Mouse (Mus musculus) stomach, embryonic 15.5 days (tissue): ENCODE measurements around the gene Chst7. TPM values are rescaled to one million over a fixed set of nuclear protein-coding genes. Genes with fewer than 3 reads are reported as not detected.

Experiments used
- ATAC-seq: fragments of 200-750 bp; cut with Nextera tagmentation; 2 replicates; pipeline ENCODE4 v1.8.0; 2017; ENCODE audit warnings: low read depth, moderate number of reproducible peaks, moderate TSS enrichment; ENCODE audit not compliant: insufficient read depth, low FRiP score
- H3K27ac ChIP-seq: fragments of 300-500 bp; sonication (generic); 2 replicates; pipeline ENCODE4 v1.5.1; 2015; ENCODE audit warnings: mild to moderate bottlenecking, inconsistent platforms
- H3K27me3 ChIP-seq: fragments of 300-500 bp; sonication (generic); replicated peaks from 2 replicates; pipeline ENCODE4 v1.6.1; 2015; ENCODE audit warnings: inconsistent platforms
- H3K36me3 ChIP-seq: fragments of 300-500 bp; sonication (generic); 2 replicates; pipeline ENCODE4 v1.6.1; 2015; ENCODE audit warnings: inconsistent platforms
- H3K4me1 ChIP-seq: fragments of 300-500 bp; sonication (generic); 2 replicates; pipeline ENCODE4 v1.6.1; 2015; ENCODE audit warnings: inconsistent platforms
- H3K4me2 ChIP-seq: fragments of 300-500 bp; sonication (generic); 2 replicates; pipeline ENCODE4 v1.6.1; 2015; ENCODE audit warnings: mild to moderate bottlenecking, inconsistent platforms
- H3K4me3 ChIP-seq: fragments of 300-500 bp; sonication (generic); replicated peaks from 2 replicates; pipeline ENCODE4 v1.5.1; 2015; ENCODE audit warnings: inconsistent platforms
- H3K9ac ChIP-seq: fragments of 300-500 bp; sonication (generic); 2 replicates; pipeline ENCODE4 v1.6.1; 2015; ENCODE audit warnings: inconsistent platforms
- H3K9me3 ChIP-seq: fragments of 300-500 bp; sonication (generic); 2 replicates; pipeline ENCODE4 v1.6.1; 2016; ENCODE audit warnings: inconsistent platforms
- WGBS: fragments of 180-500 bp; shearing (Covaris S2); methylation state at CpG from one replicate; pipeline ENCODE4 v1.1.7; 2015; 5-methylcytosine and 5-hydroxymethylcytosine counted together
- polyA plus RNA-seq: library from polyadenylated mRNA; unstranded; fragments of >200 nt; fragmentation: Nextera tagmentation; extraction: Ambion mirVana; gene quantifications from 2 replicates; pipeline ENCODE4 v1.2.1, GENCODE M21; 2015

Chst7 gene
- polyA plus RNA-seq: 4.4 and 4.5 TPM in 2 replicates

- H3K36me3 ChIP-seq: no peaks in the 10 kb centered on the region
- ATAC-seq: peak; percentile 91
- H3K9ac ChIP-seq: no peak within 1 kb of the TSS
Measured at GRCm38 (mm10) chrX:20059381-20059971, at the start of gene Chst7. TSS of gene Chst7 (plus strand) at chrX:20059560.

DNA sequence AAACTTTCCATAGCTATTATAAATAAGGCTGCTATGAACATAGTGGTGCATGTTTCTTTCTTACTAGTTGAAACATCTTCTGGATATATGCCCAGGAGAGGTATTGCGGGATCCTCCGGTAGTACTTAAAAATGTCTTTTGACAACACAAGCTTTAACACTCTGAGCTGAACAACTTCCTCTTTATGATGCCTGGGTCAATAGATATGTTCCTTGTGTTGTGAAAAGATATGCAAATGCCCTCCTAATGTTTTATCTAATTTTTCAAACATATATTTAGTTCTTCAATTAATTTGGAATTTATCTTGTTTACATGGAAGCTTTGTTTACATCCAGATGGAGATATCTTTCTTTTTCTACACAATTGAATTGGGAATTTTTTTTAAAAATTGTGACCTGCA lies 47.1 kb upstream of the Chst7 start:
- Histone ChIP-seq H3K27me3 (no peaks in the 10 kb centered on the region), H3K4me1 (no peaks in the 10 kb centered on the region), H3K27ac (no peak overlapping the region), H3K4me3 (no peak overlapping the region), H3K9me3 (no peaks in the 10 kb centered on the region), H3K4me2 (no peak overlapping the region), H3K9ac (no peak overlapping the region), H3K36me3 (no peaks in the 10 kb centered on the region)
- WGBS: 91% methylated on average over 2 of the region's 2 CpGs
- ATAC-seq: no peak

More at GRCm38 (mm10) chrX:20059381-20059971, at the start of gene Chst7:
- WGBS: 20% methylated on average over 38 of the region's 40 CpGs
- peak within 1 kb of the TSS; percentile 81 for H3K4me2 ChIP-seq
- peak within 1 kb of the TSS; percentile 42 for H3K4me3 ChIP-seq
- peaks cover 5% of the 10 kb centered on the region; the same call in 1 of the 2 replicates for H3K27me3 ChIP-seq
- no peak within 1 kb of the TSS for H3K27ac ChIP-seq
- no peaks in the 10 kb centered on the region for H3K9me3 ChIP-seq
- H3K4me1 ChIP-seq: peaks cover 4% of the 10 kb centered on the region; the same call in 1 of the 2 replicates

GRCm38 (mm10) chrX:20020942-20021341 lies 38.4 kb upstream of the Chst7 start:
- WGBS: 41% methylated on average over 2 of the region's 2 CpGs
- ATAC-seq: no peak
- Histone ChIP-seq H3K9me3 (no peaks in the 10 kb centered on the region), H3K4me1 (no peaks in the 10 kb centered on the region), H3K4me3 (no peak overlapping the region), H3K4me2 (no peak overlapping the region), H3K36me3 (no peaks in the 10 kb centered on the region), H3K27me3 (no peaks in the 10 kb centered on the region), H3K27ac (no peak overlapping the region), H3K9ac (no peak overlapping the region)

DNA sequence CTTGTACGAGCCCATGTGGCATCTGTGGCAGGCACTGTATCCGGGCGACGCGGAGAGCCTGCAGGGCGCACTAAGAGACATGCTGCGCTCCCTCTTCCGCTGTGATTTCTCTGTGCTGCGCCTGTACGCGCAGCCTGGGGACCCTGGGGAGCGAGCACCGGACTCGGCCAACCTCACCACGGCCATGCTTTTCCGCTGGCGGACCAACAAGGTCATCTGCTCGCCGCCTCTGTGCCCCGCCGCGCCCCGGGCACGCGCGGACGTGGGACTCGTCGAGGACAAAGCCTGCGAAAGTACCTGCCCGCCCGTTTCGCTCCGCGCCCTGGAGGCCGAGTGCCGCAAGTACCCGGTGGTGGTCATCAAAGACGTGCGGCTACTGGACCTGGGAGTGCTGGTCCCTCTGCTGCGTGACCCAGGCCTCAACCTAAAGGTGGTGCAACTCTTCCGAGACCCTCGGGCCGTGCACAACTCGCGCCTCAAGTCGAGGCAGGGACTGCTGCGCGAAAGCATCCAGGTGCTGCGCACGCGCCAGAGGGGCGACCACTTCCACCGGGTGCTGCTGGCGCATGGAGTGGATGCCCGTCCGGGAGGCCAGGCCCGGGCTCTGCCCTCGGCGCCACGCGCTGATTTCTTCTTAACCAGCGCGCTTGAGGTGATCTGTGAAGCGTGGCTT lies 872 bp downstream of the Chst7 start:
- H3K9me3 ChIP-seq: no peaks in the 10 kb centered on the region
- H3K27ac ChIP-seq: no peak overlapping the region
- no peak overlapping the region for H3K9ac ChIP-seq
- ATAC-seq: no peak
- H3K4me2 ChIP-seq: peak overlapping the region; percentile 81
- 19% methylated on average over 62 of the region's 65 CpGs for WGBS
- H3K36me3 ChIP-seq: no peaks in the 10 kb centered on the region
- H3K27me3 ChIP-seq: peaks cover 5% of the 10 kb centered on the region; the same call in 1 of the 2 replicates
- peaks cover 4% of the 10 kb centered on the region; the same call in 1 of the 2 replicates for H3K4me1 ChIP-seq
- peak overlapping the region; percentile 42 for H3K4me3 ChIP-seq

DNA sequence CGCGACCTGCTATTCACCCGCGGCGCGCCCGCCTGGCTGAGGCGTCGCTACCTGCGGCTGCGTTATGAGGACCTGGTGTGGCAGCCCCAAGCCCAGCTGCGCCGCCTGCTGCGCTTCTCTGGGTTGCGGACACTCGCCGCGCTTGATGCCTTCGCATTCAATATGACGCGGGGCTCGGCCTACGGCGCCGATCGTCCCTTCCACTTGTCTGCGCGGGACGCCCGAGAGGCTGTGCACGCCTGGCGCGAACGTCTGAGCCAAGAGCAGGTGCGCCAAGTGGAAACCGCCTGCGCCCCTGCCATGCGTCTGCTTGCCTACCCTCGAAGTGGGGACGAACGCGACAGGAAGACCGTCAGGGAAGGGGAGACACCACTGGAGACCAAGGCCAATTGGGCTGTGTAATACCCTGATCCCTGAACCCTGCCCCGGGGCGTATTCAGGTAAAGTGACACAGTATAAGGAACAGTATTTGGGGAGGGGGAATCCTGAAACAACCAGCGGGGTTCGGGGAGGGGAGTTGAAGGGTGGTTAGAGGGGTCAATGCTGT lies 1.5 kb downstream of the Chst7 start:
- H3K4me1 ChIP-seq: peaks cover 4% of the 10 kb centered on the region; the same call in 1 of the 2 replicates
- H3K4me2 ChIP-seq: peak overlapping the region; percentile 81
- ATAC-seq: no peak
- no peak overlapping the region for H3K9ac ChIP-seq
- 28% methylated on average over 47 of the region's 47 CpGs for WGBS
- no peak overlapping the region for H3K27ac ChIP-seq
- no peaks in the 10 kb centered on the region for H3K36me3 ChIP-seq
- peak overlapping the region; percentile 42 for H3K4me3 ChIP-seq
- H3K27me3 ChIP-seq: peaks cover 5% of the 10 kb centered on the region; the same call in 1 of the 2 replicates
- H3K9me3 ChIP-seq: no peaks in the 10 kb centered on the region

- H3K9ac ChIP-seq: no peak overlapping the region
- 58% methylated on average over 3 of the region's 3 CpGs for whole genome bisulfite sequencing
Measured at GRCm38 (mm10) chrX:20061764-20062480, 2.6 kb downstream of the Chst7 start.

GRCm38 (mm10) chrX:20066636-20067035 lies 7.3 kb downstream of the Chst7 start:
- H3K27ac ChIP-seq: no peak overlapping the region
- H3K36me3 ChIP-seq: no peaks in the 10 kb centered on the region
- H3K9me3 ChIP-seq: no peaks in the 10 kb centered on the region
- no peaks in the 10 kb centered on the region for H3K27me3 ChIP-seq
- no peaks in the 10 kb centered on the region for H3K4me1 ChIP-seq
- H3K4me2 ChIP-seq: no peak overlapping the region
- peak; percentile 31; the same call in 1 of the 2 replicates for ATAC-seq
- H3K9ac ChIP-seq: no peak overlapping the region
- no peak overlapping the region for H3K4me3 ChIP-seq

More at GRCm38 (mm10) chrX:20061764-20062480, 2.6 kb downstream of the Chst7 start:
- ATAC-seq: no peak
- no peak overlapping the region for H3K27ac ChIP-seq
- H3K4me1 ChIP-seq: peaks cover 4% of the 10 kb centered on the region; the same call in 1 of the 2 replicates
- no peak overlapping the region for H3K4me2 ChIP-seq
- H3K9me3 ChIP-seq: no peaks in the 10 kb centered on the region
- peaks cover 5% of the 10 kb centered on the region; the same call in 1 of the 2 replicates for H3K27me3 ChIP-seq
- no peaks in the 10 kb centered on the region for H3K36me3 ChIP-seq
- no peak overlapping the region for H3K4me3 ChIP-seq

DNA sequence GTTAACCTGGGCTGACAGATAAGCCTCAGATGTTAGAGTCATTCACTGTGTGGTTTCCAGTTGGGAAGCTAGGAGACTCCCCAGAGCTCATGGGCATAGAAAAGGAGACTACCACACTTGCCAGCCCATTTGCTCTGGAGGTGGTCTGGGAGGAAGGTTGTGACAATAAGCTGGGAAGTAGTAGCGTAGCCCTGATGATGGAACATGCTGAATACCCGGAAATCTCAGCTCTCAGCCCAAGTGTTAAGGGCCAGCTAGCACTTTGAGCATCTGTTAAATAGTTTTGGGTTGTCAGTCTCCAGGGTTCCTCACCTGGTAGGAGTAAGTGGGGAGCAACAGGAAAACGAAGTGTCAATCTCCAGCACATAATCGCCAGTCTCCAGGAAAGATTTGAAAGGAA lies 10.8 kb downstream of the Chst7 start:
- ATAC-seq: no peak
- Histone ChIP-seq H3K9ac (no peak overlapping the region), H3K4me3 (no peak overlapping the region), H3K9me3 (no peaks in the 10 kb centered on the region), H3K27ac (no peak overlapping the region), H3K4me2 (no peak overlapping the region), H3K4me1 (no peaks in the 10 kb centered on the region), H3K27me3 (no peaks in the 10 kb centered on the region), H3K36me3 (no peaks in the 10 kb centered on the region)
- WGBS: 52% methylated on average over 4 of the region's 4 CpGs

DNA sequence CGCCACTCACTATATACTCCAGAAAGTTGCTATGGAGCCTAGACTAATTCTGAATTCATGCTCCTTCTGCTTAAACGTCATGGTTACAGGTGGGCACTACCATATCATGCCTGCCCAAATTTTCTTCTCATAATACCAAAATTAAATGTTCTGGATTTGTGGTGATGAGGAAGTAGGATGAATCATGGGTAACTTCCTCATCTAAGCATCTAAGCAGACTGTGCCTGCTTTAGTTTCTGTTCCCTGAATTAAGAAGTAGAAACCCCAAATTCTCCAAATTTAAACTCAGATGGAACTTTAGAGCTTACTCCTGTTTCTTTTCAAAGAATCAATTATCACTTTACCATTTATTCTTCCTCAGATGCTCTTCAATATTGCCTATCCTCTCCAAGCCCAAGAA lies 58.4 kb downstream of the Chst7 start:
- no peaks in the 10 kb centered on the region for H3K36me3 ChIP-seq
- no peak overlapping the region for H3K4me3 ChIP-seq
- no peak for ATAC-seq
- 78% methylated on average over 2 of the region's 2 CpGs for WGBS
- H3K4me2 ChIP-seq: no peak overlapping the region
- H3K27me3 ChIP-seq: no peaks in the 10 kb centered on the region
- no peak overlapping the region for H3K27ac ChIP-seq
- no peaks in the 10 kb centered on the region for H3K4me1 ChIP-seq
- no peak overlapping the region for H3K9ac ChIP-seq
- H3K9me3 ChIP-seq: no peaks in the 10 kb centered on the region

GRCm38 (mm10) chrX:20125481-20125880 lies 66.1 kb downstream of the Chst7 start:
- H3K4me2 ChIP-seq: no peak overlapping the region
- no peaks in the 10 kb centered on the region for H3K27me3 ChIP-seq
- WGBS: 55% methylated on average over 2 of the region's 2 CpGs
- no peaks in the 10 kb centered on the region for H3K9me3 ChIP-seq
- no peak overlapping the region for H3K27ac ChIP-seq
- H3K4me1 ChIP-seq: no peaks in the 10 kb centered on the region
- no peak for ATAC-seq
- H3K4me3 ChIP-seq: no peak overlapping the region
- H3K36me3 ChIP-seq: no peaks in the 10 kb centered on the region
- no peak overlapping the region for H3K9ac ChIP-seq

DNA sequence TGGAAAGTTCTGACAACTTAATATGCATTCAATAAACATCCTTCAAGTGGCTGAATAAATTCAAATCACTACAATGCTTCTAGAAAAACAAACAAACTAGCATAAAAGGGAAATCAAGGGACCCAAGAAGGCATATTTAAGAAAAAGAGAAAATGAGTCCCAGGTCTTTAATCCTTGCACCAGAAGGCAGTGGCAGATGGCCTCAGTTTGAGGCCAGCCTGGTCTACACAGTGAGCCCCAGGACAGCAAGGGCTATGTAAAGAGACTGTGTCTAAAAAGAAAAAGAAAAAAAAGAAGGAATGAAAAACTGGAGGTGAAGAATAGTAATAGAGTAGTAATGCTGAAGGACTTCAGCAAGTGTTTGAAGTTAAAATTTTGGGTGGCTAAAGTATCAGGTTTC lies 69.6 kb downstream of the Chst7 start:
- Histone ChIP-seq H3K27ac (no peak overlapping the region), H3K9ac (no peak overlapping the region), H3K9me3 (no peaks in the 10 kb centered on the region), H3K36me3 (no peaks in the 10 kb centered on the region), H3K27me3 (no peaks in the 10 kb centered on the region), H3K4me2 (no peak overlapping the region), H3K4me3 (no peak overlapping the region), H3K4me1 (no peaks in the 10 kb centered on the region)
- ATAC-seq: no peak

- no peak overlapping the region for H3K27ac ChIP-seq
- no peak overlapping the region for H3K4me2 ChIP-seq
- 72% methylated on average over 1 of the region's 1 CpGs for WGBS
- no peaks in the 10 kb centered on the region for H3K27me3 ChIP-seq
- no peaks in the 10 kb centered on the region for H3K4me1 ChIP-seq
- no peak for ATAC-seq
- H3K36me3 ChIP-seq: no peaks in the 10 kb centered on the region
- no peak overlapping the region for H3K9ac ChIP-seq
- no peaks in the 10 kb centered on the region for H3K9me3 ChIP-seq
- no peak overlapping the region for H3K4me3 ChIP-seq
Measured at GRCm38 (mm10) chrX:20129466-20129865, 70.1 kb downstream of the Chst7 start.
